Mouse (Mus musculus) erythroblast, adult 5-6 weeks (primary cell): ENCODE measurements around the gene Nbeal2. TPM values are rescaled to one million over a fixed set of nuclear protein-coding genes. Genes with fewer than 3 reads are reported as not detected.

Source experiments
- ATAC-seq: replicated peaks from 2 replicates; pipeline ENCODE4 v1.8.0; 2016; ENCODE audit warnings: moderate number of reproducible peaks, mild to moderate bottlenecking, moderate TSS enrichment, inconsistent platforms; ENCODE audit not compliant: poor library complexity, low FRiP score, severe bottlenecking
- total RNA-seq, 2 experiments: library from RNA; stranded (forward) in 1 of 2; stranded (reverse) in 1 of 2; fragments of 150-400 nt in 1 of 2; fragments of 200-764, 138-1000 nt in 1 of 2; gene quantifications; 2 replicates each; pipeline versions ENCODE4 v1.2.3 to v1.2.4; 2015 to 2017; ENCODE audit warnings: low replicate concordance in 2 of 2

Nbeal2 gene
- total RNA-seq, 2 experiments from 2014 or later: 12.0 to 15.6 TPM

DNA sequence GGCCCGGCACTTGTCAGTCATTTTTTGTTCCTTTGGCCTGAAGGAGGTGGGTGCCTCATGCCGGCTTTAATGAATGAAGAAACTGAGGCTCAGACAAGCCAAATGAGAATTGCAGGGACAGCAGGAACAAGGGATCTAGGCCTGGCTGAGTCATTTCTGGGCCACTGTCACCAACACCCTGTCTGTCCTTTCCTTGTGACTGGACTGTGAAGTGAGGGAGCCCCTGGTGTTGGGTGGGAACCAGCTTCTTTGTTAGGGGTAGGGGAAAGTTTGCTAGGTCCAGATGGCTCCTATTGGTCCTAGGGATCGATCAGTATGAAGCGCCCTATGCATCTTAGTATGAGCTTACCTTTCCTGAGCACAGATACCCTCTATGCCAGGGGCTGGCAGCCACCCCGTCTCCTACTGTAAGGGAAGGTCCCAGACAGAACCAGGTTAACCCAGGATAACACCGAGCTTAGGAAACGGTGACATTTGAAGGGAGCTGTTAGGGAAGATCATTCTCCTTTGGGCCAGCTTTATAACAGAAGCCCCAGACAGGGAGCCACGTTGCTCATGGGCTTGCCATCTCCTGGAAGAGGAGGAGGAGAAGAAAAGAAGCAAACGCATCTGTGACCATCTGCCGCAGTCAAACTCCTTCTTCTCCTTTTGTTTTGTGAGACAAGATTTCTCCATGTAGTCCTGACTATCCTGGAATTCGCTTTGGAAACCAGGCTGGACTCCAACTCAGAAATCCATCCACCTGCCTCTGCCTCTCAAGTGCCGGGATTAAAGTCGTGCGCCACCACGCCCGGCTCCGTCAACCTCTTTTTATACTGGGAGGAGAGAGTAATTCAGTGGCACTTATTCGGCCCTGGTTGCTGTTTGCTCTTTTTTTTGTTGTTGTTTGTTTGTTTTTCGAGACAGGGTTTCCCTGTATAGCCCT is 1.0 kb upstream of the Nbeal2 start:
- no peak for ATAC-seq

DNA sequence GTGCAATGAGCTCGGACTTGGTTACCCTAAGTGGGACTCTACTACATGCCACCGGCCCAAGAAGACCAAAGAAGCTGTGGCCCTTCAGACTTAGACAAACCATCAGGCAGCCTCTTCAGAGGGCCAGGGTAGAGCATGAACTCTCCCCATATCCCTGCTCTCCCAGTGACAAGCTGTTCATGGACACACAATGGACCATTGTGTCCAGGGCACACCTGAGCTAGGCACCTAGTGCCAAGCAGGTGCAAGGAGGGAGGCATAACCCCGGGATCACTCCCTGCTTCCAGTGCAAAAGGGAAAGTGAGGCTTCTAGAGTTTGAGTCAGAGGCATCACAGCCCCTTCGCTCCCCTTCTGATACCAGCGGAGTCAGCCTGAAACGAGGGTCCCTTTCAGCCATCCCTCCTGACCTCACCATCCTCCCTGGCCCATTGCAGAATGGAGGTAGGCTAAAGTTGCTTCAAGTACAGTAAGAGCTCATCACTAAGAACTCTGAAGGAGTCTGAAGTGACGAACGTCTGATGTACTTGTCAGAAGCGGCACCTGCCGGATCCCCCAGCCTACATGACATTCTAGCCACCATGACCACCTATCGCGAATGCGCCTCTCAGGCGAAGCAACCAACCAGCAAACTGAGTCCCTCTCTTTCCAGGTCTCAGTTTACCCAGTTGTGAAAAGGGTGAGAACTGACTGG is 852 bp downstream of the Nbeal2 start:
- no peak for ATAC-seq

DNA sequence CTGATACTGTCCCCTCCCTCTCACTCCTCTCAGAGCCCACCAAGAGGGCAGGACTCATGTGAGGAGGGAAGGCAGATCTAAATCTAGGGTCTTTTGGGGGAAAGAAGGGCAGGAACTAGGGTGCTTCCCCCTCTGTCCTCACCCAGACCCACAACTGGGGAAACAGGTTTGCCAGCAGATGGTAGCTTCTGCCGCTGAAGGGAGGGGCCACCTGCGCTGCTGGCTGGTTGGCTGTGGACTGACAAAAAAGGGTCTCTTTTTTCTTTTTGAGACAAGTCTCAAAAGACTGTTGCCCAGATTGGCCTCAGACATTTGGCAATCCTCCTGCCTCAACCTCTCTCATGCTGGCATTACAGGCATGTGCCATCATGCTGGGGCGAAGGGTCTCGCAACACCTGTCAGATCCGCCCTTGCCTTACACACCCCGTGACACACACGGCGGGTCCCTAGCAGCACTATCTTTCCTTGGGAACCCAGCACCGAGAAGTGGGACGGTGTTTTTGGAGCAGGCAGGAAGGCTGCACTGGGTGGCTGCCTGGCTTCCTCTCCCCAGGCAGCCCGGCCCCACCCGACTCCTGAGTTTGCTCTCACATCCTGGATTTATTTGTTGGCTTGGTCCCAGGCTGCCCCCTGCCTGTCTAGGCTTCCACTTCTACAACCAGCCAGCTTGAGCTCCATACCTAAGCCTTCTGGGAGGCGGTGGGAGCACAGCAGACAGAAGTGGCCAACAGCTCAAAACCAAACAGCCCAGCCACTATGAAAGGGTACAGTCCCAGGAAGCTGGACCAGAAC is 1.8 kb downstream of the Nbeal2 start:
- ATAC-seq: no peak

DNA sequence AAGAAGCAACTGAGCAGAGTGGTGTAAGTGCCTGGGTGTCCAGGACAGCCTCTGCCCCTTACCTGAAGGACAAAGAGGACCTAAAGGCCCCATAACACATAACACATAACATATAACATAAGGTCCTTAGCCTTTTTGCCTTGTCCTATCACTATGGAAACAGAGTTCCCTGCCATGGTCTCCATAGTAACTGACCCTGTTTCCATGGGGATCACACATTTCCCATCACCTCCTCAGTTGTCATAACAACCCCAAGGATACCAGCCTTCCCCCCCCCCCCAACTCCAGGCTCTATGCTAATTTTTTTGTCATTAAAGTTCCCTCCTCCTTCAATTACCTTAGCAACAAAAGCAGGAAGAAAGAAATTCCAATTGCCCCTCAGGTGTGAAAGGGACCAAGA is 4.2 kb downstream of the Nbeal2 start:
- ATAC-seq: no peak

DNA sequence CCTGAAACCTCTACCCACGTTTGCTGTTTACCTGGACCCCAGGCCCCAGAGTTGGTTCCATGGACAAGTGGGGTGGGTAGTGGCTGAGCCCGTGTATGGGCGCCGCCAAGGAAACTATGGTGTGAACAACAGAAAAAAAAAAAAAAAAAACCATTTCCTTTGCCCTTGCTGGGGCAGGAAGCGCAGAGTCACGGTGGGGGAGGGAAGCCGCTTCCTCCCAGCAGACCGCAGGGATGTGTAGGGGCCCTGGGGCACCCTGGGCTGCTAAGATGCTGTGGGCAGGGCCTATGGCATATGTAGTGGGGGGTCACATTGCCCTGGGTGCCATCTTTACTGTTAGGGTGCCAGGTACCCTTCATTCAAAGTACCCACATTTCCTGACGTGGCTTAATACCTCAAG is 8.7 kb downstream of the Nbeal2 start:
- ATAC-seq: no peak

DNA sequence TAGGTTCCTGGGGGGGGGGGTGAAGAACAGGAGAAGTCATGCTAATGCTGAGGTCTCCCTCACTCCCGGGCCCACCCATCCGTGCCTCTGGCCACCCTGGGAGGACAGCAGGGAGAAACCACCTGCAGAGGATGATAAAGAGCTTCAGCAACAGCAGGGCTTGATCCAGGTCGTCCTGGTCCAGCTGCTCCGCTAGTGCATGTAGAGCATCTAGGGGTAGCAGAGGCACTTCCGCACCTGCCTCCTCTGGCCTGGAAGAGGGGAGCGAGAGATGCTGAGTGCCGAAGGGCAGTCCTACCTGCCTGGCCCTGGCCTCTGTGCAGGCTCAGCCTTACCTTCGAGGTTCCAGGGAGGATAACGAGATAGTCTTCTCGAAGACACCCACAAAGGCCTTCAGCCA is 9.7 kb downstream of the Nbeal2 start:
- ATAC-seq: no peak

DNA sequence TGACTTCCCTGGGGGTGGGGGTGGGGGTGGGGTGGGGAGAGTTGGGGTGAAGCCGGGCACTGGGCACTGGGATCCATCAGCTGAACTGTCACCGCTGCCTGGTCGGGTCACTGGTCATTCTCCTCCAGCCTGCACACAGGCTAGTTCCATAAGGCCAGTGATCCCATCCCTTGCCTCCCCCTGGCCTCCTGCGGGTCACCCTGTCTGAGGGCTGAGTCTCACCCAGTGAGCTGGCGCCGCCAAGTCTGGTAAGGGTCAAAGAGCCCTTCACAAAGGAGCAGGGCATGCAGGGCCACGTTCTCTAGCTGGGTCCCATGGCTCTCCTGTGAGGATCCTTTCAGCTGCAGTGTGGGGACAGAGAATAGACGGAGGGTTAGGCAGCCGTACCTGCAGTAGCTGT is 10.2 kb downstream of the Nbeal2 start:
- no peak for ATAC-seq

DNA sequence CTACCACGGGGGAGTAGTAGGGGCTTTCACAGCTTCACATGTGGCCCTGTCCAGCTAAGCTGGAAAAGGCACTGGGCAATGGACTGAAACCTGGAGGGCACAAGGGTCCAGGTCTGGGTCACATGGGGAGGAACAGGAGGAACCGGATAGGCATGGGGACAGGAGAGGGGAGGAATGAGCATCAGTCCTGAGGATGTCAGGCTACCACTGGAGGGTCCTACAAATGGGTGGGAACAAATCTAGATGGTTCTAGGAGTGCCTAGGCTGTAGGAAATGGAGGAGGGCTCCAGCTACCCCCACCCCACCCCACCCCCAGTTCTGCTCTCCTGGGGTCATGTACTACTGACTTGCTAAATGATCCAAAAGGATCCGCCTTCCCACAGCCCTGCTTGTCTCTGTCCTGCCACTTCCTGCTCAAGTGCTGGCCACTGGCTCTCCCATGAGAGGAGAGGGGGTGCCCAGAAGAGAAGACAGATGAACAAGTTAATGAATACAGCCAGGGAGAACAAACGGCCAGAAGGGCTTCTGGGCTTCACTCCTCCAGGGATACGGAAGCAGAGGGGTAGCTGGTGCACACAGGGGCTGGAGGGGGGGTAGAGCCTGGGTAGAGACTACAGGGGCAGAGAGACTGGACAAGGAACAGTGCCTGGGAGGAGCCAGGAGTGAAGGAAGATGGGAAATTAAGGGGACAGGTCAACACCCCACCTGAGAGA is 11.0 kb downstream of the Nbeal2 start:
- no peak for ATAC-seq

DNA sequence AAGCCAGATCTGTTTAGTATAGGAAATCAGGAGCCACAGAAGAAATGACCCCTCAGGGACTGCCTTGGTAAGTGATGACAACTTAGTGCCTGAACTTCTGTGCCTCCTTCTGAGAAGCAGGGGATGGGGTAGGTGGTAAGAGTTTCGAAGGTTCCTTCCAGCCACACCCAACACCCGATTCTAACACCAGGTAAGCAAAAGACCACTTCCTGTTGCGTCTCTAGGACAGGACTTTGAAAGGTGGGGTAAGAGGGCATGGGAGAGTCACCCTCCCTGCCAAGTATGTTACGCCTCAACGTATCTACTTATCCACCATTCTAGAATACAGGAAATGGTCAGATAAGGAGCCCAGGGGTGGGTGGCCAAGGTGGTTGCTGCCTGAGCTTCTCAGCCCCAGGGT is 13.0 kb downstream of the Nbeal2 start:
- ATAC-seq: no peak

DNA sequence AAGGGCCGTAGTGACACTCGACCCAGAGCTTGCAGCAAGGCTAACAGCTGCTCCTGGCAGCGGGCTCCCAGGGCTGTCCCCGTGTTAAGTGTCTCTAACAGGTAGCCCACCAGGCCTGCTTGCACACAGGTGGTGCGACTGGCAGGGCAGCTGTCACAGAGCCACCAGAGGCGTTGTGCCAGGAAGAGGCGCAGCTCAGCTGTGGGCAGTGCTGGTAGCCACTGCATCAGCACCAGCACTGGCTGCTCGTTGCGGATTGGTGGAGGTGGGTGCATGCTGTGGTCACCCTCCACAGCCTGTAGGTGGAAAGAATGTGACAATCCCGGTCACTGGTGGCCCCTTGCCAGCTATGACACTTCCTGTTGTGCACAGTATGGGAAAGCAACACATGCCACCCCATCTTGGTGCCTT is 15.3 kb downstream of the Nbeal2 start:
- no peak for ATAC-seq

DNA sequence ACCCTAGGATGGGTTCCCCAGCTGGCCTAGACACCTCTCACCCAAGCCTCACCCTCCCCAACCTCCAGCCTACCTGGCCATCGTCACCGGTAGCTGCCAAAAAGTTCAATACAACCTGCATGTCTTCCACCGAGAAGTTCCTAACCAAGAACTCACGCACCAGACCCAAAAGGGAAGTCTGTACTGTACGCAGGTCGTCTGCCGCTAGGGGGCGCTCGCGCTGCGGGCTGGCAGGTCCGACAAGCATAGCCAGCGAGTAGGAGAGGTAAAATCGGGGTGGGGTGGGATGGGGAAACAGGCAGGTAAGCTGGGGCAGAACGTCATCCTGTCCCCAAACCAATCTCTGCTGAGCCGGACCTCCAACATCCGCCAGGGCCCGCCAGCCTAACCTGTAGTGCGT is 18.7 kb downstream of the Nbeal2 start:
- peak; percentile 48 for ATAC-seq

DNA sequence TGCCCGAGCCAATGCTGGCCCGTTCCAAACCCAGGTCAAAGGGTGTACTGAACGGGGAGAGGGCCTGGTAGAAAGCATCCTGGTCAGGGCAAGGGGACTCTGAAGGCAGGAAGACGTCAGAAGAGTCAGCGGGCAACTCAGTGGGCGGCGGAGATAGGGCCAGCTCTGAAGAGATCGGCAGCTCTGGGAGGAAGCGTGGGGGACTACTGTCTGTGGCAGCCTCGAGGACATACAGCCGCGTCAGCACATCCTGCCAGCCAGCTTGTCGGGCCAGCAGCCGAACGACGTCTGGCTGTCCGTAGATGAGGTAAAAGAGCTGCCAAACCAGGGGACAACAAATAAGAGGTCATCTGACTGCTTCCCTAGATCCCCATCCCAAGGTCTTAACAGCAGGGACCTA is 20.1 kb downstream of the Nbeal2 start:
- no peak for ATAC-seq

DNA sequence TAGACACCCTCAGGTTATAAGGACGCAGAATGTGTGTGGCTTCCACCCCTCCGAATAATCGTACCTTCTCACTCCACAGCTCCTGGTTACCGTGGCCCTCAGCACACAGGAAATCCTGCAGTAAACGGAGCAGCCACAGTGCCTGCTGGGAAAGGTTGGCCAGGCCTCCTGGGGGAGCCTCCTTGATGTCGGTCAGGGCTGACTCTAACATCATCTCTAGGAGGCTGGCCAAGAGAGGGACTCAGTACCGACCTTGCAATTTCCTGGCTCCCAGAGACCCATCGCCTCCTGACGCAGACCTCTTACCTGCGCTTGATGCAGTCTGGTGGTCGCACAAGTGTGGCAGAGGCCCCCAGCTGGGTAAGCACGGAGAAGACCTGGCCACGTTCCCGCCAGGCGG is 21.3 kb downstream of the Nbeal2 start:
- no peak for ATAC-seq

DNA sequence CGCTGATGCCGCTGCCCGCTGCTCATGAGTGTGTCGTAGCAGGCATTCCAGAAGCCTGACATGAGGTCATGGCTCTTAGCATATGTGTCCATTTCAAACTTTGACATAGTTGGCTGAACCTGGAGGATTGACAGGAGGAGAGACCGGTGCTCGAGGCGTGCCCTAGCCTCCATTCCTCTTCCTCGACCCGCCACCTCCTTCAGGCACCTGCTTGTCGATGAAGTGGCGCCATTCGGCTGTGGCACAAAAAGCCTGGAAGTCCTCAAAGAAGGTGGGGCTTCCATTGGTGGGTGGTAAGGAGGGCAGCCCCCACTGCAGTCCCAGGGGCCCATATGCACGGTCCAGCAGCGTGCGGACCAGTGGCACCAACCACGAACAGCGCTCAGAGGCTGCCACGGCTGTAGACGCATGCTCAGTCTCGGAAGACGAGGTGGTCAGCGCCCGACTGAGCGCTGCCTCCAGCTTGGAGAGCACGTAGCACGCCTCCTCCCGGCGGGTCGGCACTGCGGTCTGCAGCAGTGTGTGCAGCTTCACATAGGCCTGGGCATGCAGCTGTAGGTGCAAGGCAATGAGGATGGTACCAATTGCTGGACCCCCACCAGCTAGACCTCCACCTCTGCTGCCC is 22.2 kb downstream of the Nbeal2 start:
- ATAC-seq: no peak

DNA sequence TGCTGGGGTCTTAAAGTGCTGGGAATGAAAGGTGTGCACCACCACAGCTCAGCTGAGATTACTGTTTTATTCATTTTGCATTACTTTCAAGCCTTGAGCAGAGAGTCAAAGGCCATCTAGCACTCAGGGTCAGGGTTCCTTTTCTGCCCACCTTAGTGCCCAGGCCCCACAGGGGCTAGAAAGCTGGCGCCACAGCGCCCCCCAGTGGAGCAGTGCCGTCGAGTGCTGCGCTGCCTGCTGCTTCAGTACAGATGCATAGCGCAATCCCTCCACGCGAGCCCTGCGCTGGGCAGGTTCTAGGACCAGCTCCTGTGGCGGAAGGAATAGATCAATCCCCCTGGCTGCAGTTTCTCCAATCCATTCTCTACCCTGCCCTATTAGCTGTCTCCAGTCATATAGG is 22.8 kb downstream of the Nbeal2 start:
- no peak for ATAC-seq

DNA sequence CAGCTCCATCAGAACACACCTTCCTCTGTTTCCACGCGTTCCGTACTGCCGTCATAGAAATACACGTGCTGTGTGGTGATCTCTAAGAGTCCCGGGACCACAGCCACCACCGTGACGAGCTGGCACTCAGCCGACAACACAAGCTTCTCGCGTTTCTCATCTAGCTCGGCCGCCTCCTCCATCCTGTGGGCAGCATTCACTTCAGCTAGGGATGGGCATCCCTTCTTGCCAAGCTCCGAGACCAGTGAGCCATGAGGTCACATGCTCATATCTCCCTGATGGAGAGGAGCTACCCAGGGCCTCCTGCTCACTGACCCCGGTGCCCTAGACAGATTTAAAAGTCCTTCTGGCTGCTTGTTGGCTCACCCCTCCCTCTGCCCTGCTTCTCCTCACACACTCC is 23.8 kb downstream of the Nbeal2 start:
- no peak for ATAC-seq

DNA sequence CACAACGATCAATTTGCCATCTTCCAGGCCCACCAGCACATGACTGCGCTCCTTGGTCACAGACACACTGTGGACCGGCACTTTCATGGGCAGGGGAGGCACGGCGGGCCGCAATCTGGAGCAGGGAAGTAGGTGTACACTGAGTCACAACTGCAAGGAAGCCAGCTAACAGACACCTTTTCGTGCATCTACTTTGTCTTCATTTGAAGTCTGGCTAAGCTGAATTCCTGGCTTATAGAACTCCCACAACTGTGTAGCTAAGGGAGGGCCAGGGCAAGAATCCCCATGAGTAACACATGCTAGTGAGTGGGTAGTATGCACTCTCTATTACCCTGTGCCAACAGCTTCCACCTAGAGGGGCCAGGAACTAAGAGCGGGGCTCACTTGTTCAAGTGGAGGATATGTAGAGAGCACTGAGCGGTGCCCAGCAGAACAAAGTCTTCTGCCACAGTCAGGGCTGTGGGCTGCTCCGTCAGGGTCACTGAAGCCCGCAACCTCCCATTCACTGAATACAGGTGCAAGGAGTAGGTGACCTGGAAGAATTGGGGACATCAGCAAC is 28.5 kb downstream of the Nbeal2 start:
- ATAC-seq: no peak

DNA sequence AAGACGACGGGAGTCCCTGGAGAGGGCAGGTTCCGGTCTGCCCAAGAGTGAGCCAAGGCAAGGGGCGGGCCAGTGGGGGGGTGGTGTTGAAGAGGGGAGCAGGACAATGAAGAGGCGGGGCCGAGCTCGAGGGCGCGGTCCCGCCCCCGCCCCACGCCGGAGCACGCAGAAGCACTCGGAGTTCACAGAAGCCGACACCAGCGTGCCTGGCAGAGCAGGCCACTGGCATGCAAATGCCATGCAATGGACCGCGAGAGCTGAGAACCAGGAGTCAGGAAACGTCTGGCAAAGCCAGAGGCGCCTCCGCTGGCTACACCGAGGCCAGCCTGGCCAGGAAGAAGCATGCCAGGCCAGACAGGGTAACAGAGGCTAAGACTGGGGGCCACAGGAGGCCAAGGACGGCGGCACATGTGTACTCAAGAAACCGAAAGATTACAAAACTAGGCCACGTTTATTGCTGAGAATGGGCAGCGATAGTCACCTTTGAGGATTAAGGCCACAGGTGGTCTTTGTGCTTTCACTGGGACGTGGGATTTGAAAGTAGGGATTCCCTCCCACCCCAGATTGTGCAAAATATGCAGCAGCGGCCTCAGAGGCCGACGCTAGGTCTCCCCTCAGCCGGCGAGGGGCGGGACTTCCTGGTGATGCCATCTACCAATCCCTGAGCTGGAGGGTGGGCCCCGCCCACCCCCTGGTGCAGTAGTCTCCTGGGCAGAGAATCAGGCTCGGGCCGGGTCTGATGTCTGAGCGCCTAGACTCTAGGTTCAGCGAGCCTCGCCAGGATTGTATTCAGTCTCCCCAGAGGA is 29.4 kb downstream of the Nbeal2 start, which contains the start of gene Nradd:
Gene Nradd, minus strand, starts transcription at position 92 of the 806 bp plus-strand sequence.
- ATAC-seq: peak; percentile 70
